Mouse (Mus musculus) spleen, adult 2 months (tissue): ENCODE data around the gene Hmga2. TPM values are rescaled to one million over a fixed set of nuclear protein-coding genes. Genes with fewer than 3 reads are reported as not detected.

Source experiments
- DNase-seq, 2 experiments: peaks; one replicate each; pipeline versions ENCODE4 v3.0.0 to v3.0.0-alpha.2; 2012 to 2021; ENCODE audit warnings: low spot score in 2 of 2, low read depth in 1 of 2
- H3K27ac ChIP-seq: fragments of 200-500 bp; 2 replicates; pipeline ENCODE4 v1.5.1; 2012; ENCODE audit warnings: low read length, inconsistent platforms; ENCODE audit not compliant: insufficient read depth
- H3K27me3 ChIP-seq: fragments of 200-500 bp; 2 replicates; pipeline ENCODE4 v1.6.1; 2012; ENCODE audit warnings: mild to moderate bottlenecking, moderate library complexity, low read length, inconsistent platforms; ENCODE audit not compliant: control insufficient read depth, insufficient read depth
- H3K36me3 ChIP-seq: fragments of 200-500 bp; 2 replicates; pipeline ENCODE4 v1.6.1; 2012; ENCODE audit warnings: mild to moderate bottlenecking, low read length, inconsistent platforms; ENCODE audit not compliant: control insufficient read depth, insufficient read depth
- H3K4me1 ChIP-seq: fragments of 200-500 bp; 2 replicates; pipeline ENCODE4 v1.6.1; 2011; ENCODE audit warnings: inconsistent platforms; ENCODE audit not compliant: control insufficient read depth, insufficient read depth, insufficient read length
- H3K4me3 ChIP-seq: fragments of 200-500 bp; 2 replicates; pipeline ENCODE4 v1.5.1; 2011; ENCODE audit warnings: mild to moderate bottlenecking, inconsistent platforms; ENCODE audit not compliant: insufficient read depth, insufficient read length; ENCODE audit errors: extremely low read depth
- CTCF ChIP-seq: fragments of 200-500 bp; IDR thresholded peaks from 2 replicates; pipeline ENCODE4 v1.5.1; 2011; ENCODE audit warnings: mild to moderate bottlenecking, inconsistent platforms; ENCODE audit not compliant: insufficient read depth, insufficient read length, insufficient replicate concordance; ENCODE audit errors: extremely low read depth
- POLR2A ChIP-seq: fragments of 200-500 bp; IDR thresholded peaks from 2 replicates; pipeline ENCODE4 v1.6.1; 2011; ENCODE audit warnings: low read depth, low read length, inconsistent platforms
- WGBS: fragments of 180-500 bp; shearing (Covaris S2); methylation state at CpG from one replicate; pipeline ENCODE4 v1.1.7; 2018; 5-methylcytosine and 5-hydroxymethylcytosine counted together
- polyA plus RNA-seq: library from polyadenylated mRNA; depleted of rRNA; stranded (reverse); fragments of >200 nt; gene quantifications from 2 replicates; pipeline ENCODE4 v1.2.3, GENCODE M21; 2012

Gene Hmga2
- polyA plus RNA-seq, 1 experiment = not detected

DNA sequence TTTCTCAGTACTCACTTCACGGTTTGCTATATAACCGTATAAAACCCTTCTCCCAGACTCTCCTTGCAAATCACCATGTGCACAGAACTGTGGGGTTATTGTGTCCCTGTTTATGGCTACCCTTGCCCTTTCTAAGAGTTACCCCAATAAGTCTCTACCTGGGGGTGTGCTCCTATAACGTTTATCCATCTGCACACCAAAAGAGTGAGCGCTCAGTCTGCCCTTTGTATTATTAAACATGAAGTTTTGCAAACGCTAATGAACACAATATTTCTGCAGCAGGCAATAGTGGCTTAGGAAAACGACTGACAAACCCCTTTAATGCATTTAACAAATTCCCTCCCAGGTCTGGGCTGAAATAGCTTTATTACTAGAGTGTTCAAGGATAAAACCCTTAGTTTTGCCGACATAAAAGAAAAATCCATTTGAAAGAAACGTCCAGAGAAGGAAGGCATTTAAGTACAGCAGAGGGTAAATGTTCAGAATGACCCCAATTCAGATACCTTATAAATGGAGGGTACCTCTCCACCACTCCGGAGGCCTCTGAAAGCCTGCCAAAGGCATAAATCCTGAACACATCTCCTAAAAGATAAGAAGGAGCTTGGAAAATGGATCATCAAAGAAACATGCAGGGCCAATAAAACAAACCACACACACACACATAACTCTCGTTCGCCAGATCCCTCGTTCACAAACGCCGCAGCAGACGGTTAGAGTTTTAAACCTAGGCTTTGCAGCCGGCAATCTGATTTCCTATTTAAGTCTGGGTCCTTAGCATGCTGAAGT lies 57.3 kb downstream of the Hmga2 start:
- Histone ChIP-seq H3K27me3 (no peaks in the 10 kb centered on the region), H3K36me3 (no peaks in the 10 kb centered on the region), H3K4me1 (no peaks in the 10 kb centered on the region), H3K27ac (no peak overlapping the region), H3K4me3 (no peak overlapping the region)
- no peak for DNase-seq
- 90% methylated on average over 16 of the region's 16 CpGs for WGBS
- TF ChIP-seq CTCF (no peak), POLR2A (no peak)

DNA sequence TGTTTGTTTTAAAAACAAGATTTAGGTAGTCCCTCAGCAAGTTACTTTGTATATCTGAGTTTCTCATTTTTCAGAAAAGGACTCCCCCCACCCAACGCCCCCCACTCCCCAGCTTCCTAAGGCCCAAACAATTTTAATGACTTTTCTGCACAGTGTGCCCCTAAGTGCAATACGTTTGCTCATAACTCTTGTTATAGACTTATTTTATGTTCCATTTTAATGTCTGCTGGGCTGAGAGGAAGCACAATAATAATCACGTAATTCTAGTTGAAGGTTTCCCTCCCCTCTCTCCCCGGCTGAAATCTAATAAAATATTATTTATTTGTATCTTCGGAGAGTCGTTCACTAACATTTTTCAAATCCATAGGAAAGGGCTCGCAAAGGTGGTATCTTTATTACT lies 58.1 kb downstream of the Hmga2 start:
- 87% methylated on average over 7 of the region's 7 CpGs for WGBS
- Histone ChIP-seq H3K4me1 (no peaks in the 10 kb centered on the region), H3K27ac (no peak overlapping the region), H3K36me3 (no peaks in the 10 kb centered on the region), H3K4me3 (no peak overlapping the region), H3K27me3 (no peaks in the 10 kb centered on the region)
- TF ChIP-seq POLR2A (no peak), CTCF (no peak)
- no peak for DNase-seq

DNA sequence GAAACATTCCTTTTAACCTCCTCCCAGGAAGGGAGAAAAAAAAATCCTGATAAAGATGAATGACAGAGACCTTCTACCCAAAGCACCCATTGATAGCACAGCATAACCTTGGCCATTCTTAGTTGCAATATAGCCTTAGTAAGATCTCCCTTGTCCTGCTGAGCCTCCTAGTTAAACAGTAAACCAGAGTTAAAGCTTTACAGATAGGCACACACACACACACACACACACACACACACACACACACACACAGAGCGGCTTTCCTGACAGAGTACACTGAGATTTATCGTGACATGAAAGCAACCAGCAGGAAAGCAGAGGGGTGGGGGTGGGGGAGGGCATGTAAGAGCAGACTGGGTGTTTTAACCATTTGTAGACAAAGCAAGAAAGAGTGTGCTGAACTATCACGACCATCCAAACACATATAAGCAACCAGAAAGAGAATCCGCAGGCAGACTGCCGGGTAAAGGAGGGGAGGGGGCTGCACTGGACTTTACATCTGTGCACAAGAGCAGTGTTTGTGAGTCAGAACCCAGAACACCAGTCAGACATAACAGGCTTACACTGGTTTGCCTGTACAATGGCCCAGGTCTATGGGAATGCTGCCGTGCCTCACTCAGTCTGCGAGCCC lies 58.7 kb downstream of the Hmga2 start:
- WGBS = 78% methylated on average over 7 of the region's 7 CpGs
- TF ChIP-seq POLR2A = no peak
- no peak for TF ChIP-seq CTCF
- H3K4me3 ChIP-seq = no peak overlapping the region

DNA sequence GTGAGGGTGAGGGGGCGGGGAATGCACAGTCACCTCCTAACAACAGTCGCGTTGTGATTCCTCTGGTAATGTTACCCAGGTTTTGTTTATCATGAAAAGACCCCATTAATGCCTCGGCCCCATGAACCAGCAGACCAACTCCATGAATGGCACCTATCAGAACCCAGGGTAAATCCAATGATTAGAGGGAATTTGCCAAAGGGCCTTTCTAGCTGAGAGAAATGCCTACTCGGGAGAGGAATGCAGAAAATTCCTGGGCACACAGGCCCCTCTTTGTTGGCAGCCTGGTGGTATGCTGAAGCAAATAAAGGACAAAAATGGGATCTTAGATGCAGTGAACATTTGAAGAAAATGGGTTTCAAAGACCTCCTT lies 59.2 kb downstream of the Hmga2 start:
- no peaks in the 10 kb centered on the region for H3K4me1 ChIP-seq
- DNase-seq = no peak
- no peak overlapping the region for H3K27ac ChIP-seq
- H3K4me3 ChIP-seq = no peak overlapping the region
- 85% methylated on average over 5 of the region's 5 CpGs for WGBS
- H3K36me3 ChIP-seq = no peaks in the 10 kb centered on the region
- TF ChIP-seq POLR2A (no peak), CTCF (no peak)
- H3K27me3 ChIP-seq = no peaks in the 10 kb centered on the region

More for the DNA sequence above, 58.7 kb downstream of the Hmga2 start:
- Histone ChIP-seq H3K27me3 (no peaks in the 10 kb centered on the region), H3K36me3 (no peaks in the 10 kb centered on the region), H3K27ac (no peak overlapping the region), H3K4me1 (no peaks in the 10 kb centered on the region)
- no peak for DNase-seq

DNA sequence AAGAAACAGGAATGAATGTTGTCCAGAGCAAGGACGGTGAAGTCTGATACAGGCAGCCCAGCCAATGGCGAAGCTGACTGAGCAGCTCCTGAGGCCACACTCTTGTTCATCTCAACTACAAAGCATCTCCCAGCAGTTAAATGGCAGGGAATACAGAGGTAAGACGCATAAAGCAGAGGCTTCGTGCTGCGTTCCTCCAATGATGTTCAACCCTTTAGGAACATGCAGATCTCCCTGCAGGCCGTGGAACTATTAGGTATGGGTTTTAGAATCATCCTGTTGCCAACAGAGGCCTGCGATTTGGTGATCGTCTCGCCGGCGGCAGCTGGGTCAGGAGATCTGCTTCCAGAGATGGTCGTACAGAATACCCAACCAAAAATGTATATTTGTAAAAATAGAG lies 59.6 kb downstream of the Hmga2 start:
- Histone ChIP-seq H3K27me3 (no peaks in the 10 kb centered on the region), H3K4me3 (no peak overlapping the region), H3K36me3 (no peaks in the 10 kb centered on the region), H3K4me1 (no peaks in the 10 kb centered on the region), H3K27ac (no peak overlapping the region)
- WGBS = 90% methylated on average over 12 of the region's 12 CpGs
- DNase-seq = no peak
- TF ChIP-seq CTCF (no peak), POLR2A (no peak)

- no peaks in the 10 kb centered on the region for H3K27me3 ChIP-seq
- no peak overlapping the region for H3K27ac ChIP-seq
- no peaks in the 10 kb centered on the region for H3K4me1 ChIP-seq
- 88% methylated on average over 5 of the region's 5 CpGs for WGBS
- TF ChIP-seq POLR2A (no peak), CTCF (no peak)
- H3K36me3 ChIP-seq = no peaks in the 10 kb centered on the region
- DNase-seq = no peak
- H3K4me3 ChIP-seq = no peak overlapping the region
Measured at GRCm38 (mm10) chr10:120412215-120412614, 64.1 kb downstream of the Hmga2 start.

- WGBS = 51% methylated on average over 4 of the region's 4 CpGs
- no peaks in the 10 kb centered on the region for H3K4me1 ChIP-seq
- H3K4me3 ChIP-seq = no peak overlapping the region
- no peak for DNase-seq
- H3K27ac ChIP-seq = no peak overlapping the region
- no peak for TF ChIP-seq POLR2A
- TF ChIP-seq CTCF = no peak
- H3K27me3 ChIP-seq = no peaks in the 10 kb centered on the region
- H3K36me3 ChIP-seq = no peaks in the 10 kb centered on the region
Measured at GRCm38 (mm10) chr10:120410958-120411357, 65.3 kb downstream of the Hmga2 start.

DNA sequence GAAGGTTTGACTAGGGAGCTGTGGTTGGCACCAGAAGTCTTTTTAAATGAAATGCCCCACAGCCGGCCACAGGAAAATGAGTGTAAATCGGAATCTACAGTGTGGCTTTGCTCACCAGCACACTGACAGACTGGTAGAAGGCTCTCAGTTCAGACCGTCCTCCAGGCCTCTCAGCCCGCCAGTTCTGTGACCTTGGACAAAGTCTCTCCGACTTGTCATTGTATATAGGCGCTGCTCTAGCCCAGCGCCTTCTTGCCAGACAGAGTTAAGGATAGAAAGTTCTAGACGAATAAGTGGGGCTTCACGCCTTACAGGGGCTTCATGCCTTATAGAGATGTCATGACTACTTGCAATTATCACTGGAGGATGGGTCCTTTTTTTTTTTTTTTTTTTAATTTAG lies 67.1 kb downstream of the Hmga2 start:
- no peaks in the 10 kb centered on the region for H3K4me1 ChIP-seq
- no peak overlapping the region for H3K27ac ChIP-seq
- 89% methylated on average over 9 of the region's 9 CpGs for WGBS
- DNase-seq = no peak
- H3K4me3 ChIP-seq = no peak overlapping the region
- TF ChIP-seq POLR2A (no peak), CTCF (no peak)
- no peaks in the 10 kb centered on the region for H3K27me3 ChIP-seq
- H3K36me3 ChIP-seq = no peaks in the 10 kb centered on the region
